ENCODE assay signal across 24 mouse cellular contexts in genomic region chr16:44233019-44233418, GRCm38 (mm10). TPM values are rescaled to one million over a fixed set of nuclear protein-coding genes. Genes with fewer than 3 reads are reported as not detected.
DNase-seq lines count a peak whose midpoint lies in the region; ATAC-seq and TF ChIP-seq lines count a peak whose summit lies in the region.
"Had no signal": no experiment of that assay in that cellular context is flagged by ENCODE, and none has a peak within 500 bp of the region (broad histone marks: within the 10 kb centered on the region; RNA-seq: fewer than 3 reads in every experiment).

No protein-coding gene starts in this region.

- peak; percentile 40; the same call in 1 of the 2 replicates for ATAC-seq in lung, postnatal 0 days
- ATAC-seq in stomach, postnatal 0 days (ENCODE audit: low FRiP score, low TSS enrichment): peak; percentile 94
- ATAC-seq: forebrain, embryonic 14.5 days had no signal

- H3K27ac ChIP-seq in lung, postnatal 0 days (ENCODE audit: low read length): no peak overlapping the region
- peak overlapping the region; percentile 36 for H3K27ac ChIP-seq in stomach, postnatal 0 days (replicated peaks)
- H3K27ac ChIP-seq: embryonic facial prominence, embryonic 13.5 days; embryonic facial prominence, embryonic 15.5 days; forebrain, embryonic 10.5 days; forebrain, embryonic 12.5 days had no signal

- no peaks in the 10 kb centered on the region for H3K4me1 ChIP-seq in lung, postnatal 0 days (ENCODE audit: insufficient read depth, low read depth, low read length)
- H3K4me1 ChIP-seq in lung, adult 2 months (ENCODE audit: control insufficient read depth, insufficient read depth, low read length): no peaks in the 10 kb centered on the region
- no peaks in the 10 kb centered on the region for H3K4me1 ChIP-seq in stomach, postnatal 0 days (replicated peaks; ENCODE audit: control insufficient read depth, insufficient read depth)
- H3K4me1 ChIP-seq: embryonic facial prominence, embryonic 13.5 days; embryonic facial prominence, embryonic 15.5 days; forebrain, embryonic 10.5 days; forebrain, embryonic 12.5 days had no signal

- no peaks in the 10 kb centered on the region for H3K36me3 ChIP-seq in lung, postnatal 0 days (ENCODE audit: insufficient read depth, low read length)
- H3K36me3 ChIP-seq in stomach, postnatal 0 days (ENCODE audit: control insufficient read depth, insufficient read depth, low read length): no peaks in the 10 kb centered on the region
- H3K36me3 ChIP-seq: embryonic facial prominence, embryonic 13.5 days; embryonic facial prominence, embryonic 15.5 days; forebrain, embryonic 10.5 days; forebrain, embryonic 12.5 days had no signal

- 68% methylated on average over 7 of the region's 7 CpGs for WGBS in lung, postnatal 0 days
- WGBS in lung, adult 2 months: 76% methylated on average over 7 of the region's 7 CpGs
- WGBS in large intestine, adult 2 months: 44% methylated on average over 7 of the region's 7 CpGs
- 50% methylated on average over 7 of the region's 7 CpGs for WGBS in stomach, postnatal 0 days

- H3K4me2 ChIP-seq in lung, postnatal 0 days (replicated peaks; ENCODE audit: low read depth, low read length): no peak overlapping the region
- H3K4me2 ChIP-seq in stomach, postnatal 0 days (replicated peaks; ENCODE audit: low read depth): no peak overlapping the region
- H3K4me2 ChIP-seq: embryonic facial prominence, embryonic 13.5 days; embryonic facial prominence, embryonic 15.5 days; forebrain, embryonic 12.5 days had no signal

- 0 out of 2 replicates have a peak, but pooled peaks cover 2% of the 10 kb centered on the region for H3K9me3 ChIP-seq in lung, postnatal 0 days (ENCODE audit: low read length)
- no peaks in the 10 kb centered on the region for H3K9me3 ChIP-seq in stomach, postnatal 0 days (ENCODE audit: control insufficient read depth, low read length)
- H3K9me3 ChIP-seq: embryonic facial prominence, embryonic 13.5 days; forebrain, embryonic 10.5 days; forebrain, embryonic 12.5 days had no signal

- H3K9ac ChIP-seq in lung, postnatal 0 days (replicated peaks; ENCODE audit: low read depth): no peak overlapping the region
- no peak overlapping the region for H3K9ac ChIP-seq in stomach, postnatal 0 days (ENCODE audit: low read length)
- H3K9ac ChIP-seq: embryonic facial prominence, embryonic 13.5 days; embryonic facial prominence, embryonic 15.5 days; forebrain, embryonic 12.5 days had no signal

- no peaks in the 10 kb centered on the region for H3K27me3 ChIP-seq in lung, postnatal 0 days (replicated peaks; ENCODE audit: insufficient read depth, low read length)
- H3K27me3 ChIP-seq in stomach, postnatal 0 days (ENCODE audit: control insufficient read depth, insufficient read depth, low read length): no peaks in the 10 kb centered on the region
- H3K27me3 ChIP-seq: embryonic facial prominence, embryonic 13.5 days; embryonic facial prominence, embryonic 15.5 days; forebrain, embryonic 12.5 days had no signal

- TF ChIP-seq EP300 in lung, postnatal 0 days (IDR thresholded peaks at IDR 0.05): no peak
- TF ChIP-seq EP300 in stomach, postnatal 0 days (optimal IDR thresholded peaks at IDR 0.05): peak; percentile 92

- no peak for DNase-seq in lung, postnatal 0 days (ENCODE audit: low spot score)
- DNase-seq in lung, adult 2 months: no peak
- peak; percentile 24 for DNase-seq in urinary bladder, postnatal 14 days (ENCODE audit: low spot score)
- no peak for DNase-seq in urinary bladder, postnatal 25 days (ENCODE audit: low spot score)
- DNase-seq in large intestine, adult 2 months (ENCODE audit: low read depth, low spot score): peak; percentile 18
- peak; percentile 46 for DNase-seq in stomach, postnatal 0 days (ENCODE audit: low spot score)
- DNase-seq in right cerebral cortex, adult 2 months (ENCODE audit: low spot score in 2 of 2): no peak
- DNase-seq in spleen, postnatal 10 days (ENCODE audit: low spot score in 2 of 2): no peak
- DNase-seq: adrenal gland, adult 2 months; adrenal gland, postnatal 10 days; adrenal gland, postnatal 25 days; cerebellum, adult 11 months; cerebellum, adult 18-20 months; cerebellum, adult 8-10 months; cerebellum, adult 9-11 months; cerebellum, postnatal 14 days; cerebellum, postnatal 36 days; embryo, embryonic 11 days had no signal

- no peak for TF ChIP-seq POLR2A in lung, adult 2 months (IDR thresholded peaks at IDR 0.05; ENCODE audit: borderline replicate concordance, extremely low read depth, low read depth, low read length)

- no peak overlapping the region for H3K4me3 ChIP-seq in lung, postnatal 0 days (ENCODE audit: low read depth, low read length)
- H3K4me3 ChIP-seq in lung, adult 2 months (replicated peaks; ENCODE audit: extremely low read depth, low read depth, low read length): no peak overlapping the region
- H3K4me3 ChIP-seq in stomach, postnatal 0 days (ENCODE audit: low read depth, low read length): no peak overlapping the region
- H3K4me3 ChIP-seq: embryonic facial prominence, embryonic 13.5 days; embryonic facial prominence, embryonic 15.5 days; erythroblast, embryonic 14.5 days; forebrain, embryonic 10.5 days; forebrain, embryonic 12.5 days had no signal

- TF ChIP-seq CTCF in lung, postnatal 0 days (IDR thresholded peaks at IDR 0.05): no peak
- TF ChIP-seq CTCF in lung, adult 2 months (IDR thresholded peaks at IDR 0.05; ENCODE audit: insufficient read depth, low read length): no peak
- no peak for TF ChIP-seq CTCF in stomach, postnatal 0 days (IDR thresholded peaks at IDR 0.05; ENCODE audit: low read depth)

RNA-seq across cellular contexts. Expression of gene Usf3, which starts 60.0 kb away (rescaled TPM):
- 2.4 and 2.5 TPM in 2 replicates for polyA plus RNA-seq in lung, postnatal 0 days (2015; fragmentation: Nextera tagmentation; extraction: Ambion mirVana)
- polyA plus RNA-seq in lung, adult 2 months (2012; rRNA removed): 6.8 and 10.9 TPM in 2 replicates
- 6.1 and 9.8 TPM in 2 replicates for polyA plus RNA-seq in large intestine, adult 2 months (2012; rRNA removed)
- polyA plus RNA-seq in stomach, postnatal 0 days (2015; fragmentation: Nextera tagmentation; extraction: Ambion mirVana): 1.8 and 2.0 TPM in 2 replicates

Comparison
In these comparisons a context has a peak if more than half of its experiments do, and no peak if none do; other contexts are left out.
1. DNase-seq: peak in urinary bladder, postnatal 14 days (single experiment), large intestine, adult 2 months (single experiment) and stomach, postnatal 0 days (single experiment); none in lung, postnatal 0 days (single experiment), lung, adult 2 months (single experiment), urinary bladder, postnatal 25 days (single experiment), right cerebral cortex, adult 2 months (0 of 2) and spleen, postnatal 10 days (0 of 2).